ENCODE assay signal across 14 mouse cellular contexts in genomic region chr12:73607381-73608064, GRCm38 (mm10). TPM values are rescaled to one million over a fixed set of nuclear protein-coding genes. Genes with fewer than 3 reads are reported as not detected.
DNase-seq lines count a peak whose midpoint lies in the region; ATAC-seq lines count a peak whose summit lies in the region.
"Had no signal": no experiment of that assay in that cellular context is flagged by ENCODE, and none has a peak within 500 bp of the region (broad histone marks: within the 10 kb centered on the region; RNA-seq: fewer than 3 reads in every experiment).

No protein-coding gene starts in this region.

- 46% methylated on average over 13 of the region's 13 CpGs for WGBS in embryonic facial prominence, embryonic 11.5 days
- WGBS in embryonic facial prominence, embryonic 10.5 days: 54% methylated on average over 13 of the region's 13 CpGs
- 43% methylated on average over 13 of the region's 13 CpGs for WGBS in neural tube, embryonic 12.5 days
- 55% methylated on average over 13 of the region's 13 CpGs for WGBS in neural tube, embryonic 15.5 days
- 52% methylated on average over 13 of the region's 13 CpGs for WGBS in hindbrain, embryonic 12.5 days

- H3K27ac ChIP-seq in embryonic facial prominence, embryonic 11.5 days (replicated peaks; ENCODE audit: low read depth, low read length): no peak overlapping the region
- H3K27ac ChIP-seq in embryonic facial prominence, embryonic 10.5 days (replicated peaks): no peak overlapping the region; the same call in 1 of the 2 replicates
- no peak overlapping the region for H3K27ac ChIP-seq in neural tube, embryonic 12.5 days
- no peak overlapping the region for H3K27ac ChIP-seq in neural tube, embryonic 15.5 days (replicated peaks)
- H3K27ac ChIP-seq in hindbrain, embryonic 12.5 days: peak overlapping the region; percentile 78
- H3K27ac ChIP-seq: liver, embryonic 13.5 days had no signal

- H3K4me1 ChIP-seq in embryonic facial prominence, embryonic 11.5 days (ENCODE audit: control insufficient read depth, insufficient read depth, low read length): no peaks in the 10 kb centered on the region
- H3K4me1 ChIP-seq in embryonic facial prominence, embryonic 10.5 days: peaks cover 22% of the 10 kb centered on the region
- peaks cover 30% of the 10 kb centered on the region for H3K4me1 ChIP-seq in neural tube, embryonic 12.5 days
- peaks cover 20% of the 10 kb centered on the region; the same call in 1 of the 2 replicates for H3K4me1 ChIP-seq in neural tube, embryonic 15.5 days
- H3K4me1 ChIP-seq in hindbrain, embryonic 12.5 days: peaks cover 24% of the 10 kb centered on the region

- no peak overlapping the region for H3K4me2 ChIP-seq in embryonic facial prominence, embryonic 11.5 days (ENCODE audit: low read depth, low read length)
- H3K4me2 ChIP-seq in neural tube, embryonic 12.5 days (replicated peaks): no peak overlapping the region; the same call in 1 of the 2 replicates
- H3K4me2 ChIP-seq in neural tube, embryonic 15.5 days: no peak overlapping the region
- H3K4me2 ChIP-seq in hindbrain, embryonic 12.5 days (replicated peaks): no peak overlapping the region
- H3K4me2 ChIP-seq: liver, embryonic 13.5 days had no signal

- H3K4me3 ChIP-seq in embryonic facial prominence, embryonic 11.5 days (ENCODE audit: low read depth, low read length): no peak overlapping the region
- no peak overlapping the region for H3K4me3 ChIP-seq in embryonic facial prominence, embryonic 10.5 days
- no peak overlapping the region for H3K4me3 ChIP-seq in neural tube, embryonic 12.5 days
- no peak overlapping the region for H3K4me3 ChIP-seq in neural tube, embryonic 15.5 days (replicated peaks)
- H3K4me3 ChIP-seq in hindbrain, embryonic 12.5 days: no peak overlapping the region
- H3K4me3 ChIP-seq: liver, embryonic 13.5 days; megakaryocyte, embryonic 14.5 days had no signal

- no peaks in the 10 kb centered on the region for H3K27me3 ChIP-seq in embryonic facial prominence, embryonic 11.5 days (ENCODE audit: control insufficient read depth, insufficient read depth, low read length)
- no peaks in the 10 kb centered on the region for H3K27me3 ChIP-seq in embryonic facial prominence, embryonic 10.5 days (replicated peaks; ENCODE audit: low read depth, poor library complexity, severe bottlenecking)
- no peaks in the 10 kb centered on the region for H3K27me3 ChIP-seq in neural tube, embryonic 12.5 days (replicated peaks)
- no peaks in the 10 kb centered on the region for H3K27me3 ChIP-seq in neural tube, embryonic 15.5 days (replicated peaks)
- no peaks in the 10 kb centered on the region for H3K27me3 ChIP-seq in hindbrain, embryonic 12.5 days
- H3K27me3 ChIP-seq: liver, embryonic 13.5 days had no signal

- peak; percentile 8 for DNase-seq in embryonic facial prominence, embryonic 11.5 days (ENCODE audit: low spot score)
- no peak for DNase-seq in embryonic facial prominence, embryonic 10.5 days (ENCODE audit: low spot score)
- DNase-seq in retina, embryonic 14.5 days (ENCODE audit: low spot score): peak; percentile 24
- no peak for DNase-seq in adrenal gland, postnatal 10 days
- DNase-seq in right cerebral cortex, postnatal 25 days: no peak
- DNase-seq: gastrocnemius, postnatal 10 days; kidney, adult 11 months; kidney, postnatal 4 days; liver, embryonic 13.5 days had no signal

- H3K36me3 ChIP-seq in embryonic facial prominence, embryonic 11.5 days (replicated peaks; ENCODE audit: control insufficient read depth, insufficient read depth, low read depth, low read length): no peaks in the 10 kb centered on the region
- no peaks in the 10 kb centered on the region for H3K36me3 ChIP-seq in embryonic facial prominence, embryonic 10.5 days (replicated peaks)
- H3K36me3 ChIP-seq in neural tube, embryonic 12.5 days: no peaks in the 10 kb centered on the region
- no peaks in the 10 kb centered on the region for H3K36me3 ChIP-seq in neural tube, embryonic 15.5 days
- no peaks in the 10 kb centered on the region for H3K36me3 ChIP-seq in hindbrain, embryonic 12.5 days
- H3K36me3 ChIP-seq: G1E; liver, embryonic 13.5 days had no signal

- no peak overlapping the region; the same call in 1 of the 2 replicates for H3K9ac ChIP-seq in embryonic facial prominence, embryonic 11.5 days (replicated peaks; ENCODE audit: low read length)
- H3K9ac ChIP-seq in neural tube, embryonic 12.5 days: no peak overlapping the region
- no peak overlapping the region for H3K9ac ChIP-seq in neural tube, embryonic 15.5 days (replicated peaks)
- 0 out of 2 replicates have a peak overlapping the region, but pooled peaks have one; percentile 13 for H3K9ac ChIP-seq in hindbrain, embryonic 12.5 days
- H3K9ac ChIP-seq: liver, embryonic 13.5 days had no signal

- 0 out of 2 replicates have a peak, but pooled peaks have one; percentile 29 for ATAC-seq in embryonic facial prominence, embryonic 11.5 days (replicated peaks; ENCODE audit: insufficient number of reproducible peaks, low FRiP score, low TSS enrichment, low read depth)
- ATAC-seq in neural tube, embryonic 12.5 days (ENCODE audit: low FRiP score, low read depth): peak; percentile 57
- no peak for ATAC-seq in neural tube, embryonic 15.5 days (ENCODE audit: low FRiP score)
- ATAC-seq in hindbrain, embryonic 12.5 days (ENCODE audit: low FRiP score): peak; percentile 57

- no peaks in the 10 kb centered on the region for H3K9me3 ChIP-seq in embryonic facial prominence, embryonic 11.5 days (replicated peaks; ENCODE audit: control insufficient read depth, low read length)
- H3K9me3 ChIP-seq in embryonic facial prominence, embryonic 10.5 days: no peaks in the 10 kb centered on the region
- H3K9me3 ChIP-seq in neural tube, embryonic 12.5 days: no peaks in the 10 kb centered on the region
- no peaks in the 10 kb centered on the region for H3K9me3 ChIP-seq in neural tube, embryonic 15.5 days (replicated peaks)
- no peaks in the 10 kb centered on the region for H3K9me3 ChIP-seq in hindbrain, embryonic 12.5 days (replicated peaks)
- H3K9me3 ChIP-seq: liver, embryonic 13.5 days; megakaryocyte, embryonic 14.5 days had no signal

RNA-seq across cellular contexts. Expression of gene Prkch, which starts 22.9 kb away (rescaled TPM):
- polyA plus RNA-seq in embryonic facial prominence, embryonic 11.5 days (2014; fragmentation: Nextera tagmentation; extraction: Ambion mirVana): 11.6 TPM in 2 replicates
- 6.7 and 6.9 TPM in 2 replicates for polyA plus RNA-seq in embryonic facial prominence, embryonic 10.5 days (2016; fragmentation: Nextera tagmentation; extraction: Ambion mirVana)
- 14.3 and 14.5 TPM in 2 replicates for polyA plus RNA-seq in neural tube, embryonic 12.5 days (2016; fragmentation: Nextera tagmentation; extraction: Ambion mirVana)
- polyA plus RNA-seq in neural tube, embryonic 15.5 days (2015; fragmentation: Nextera tagmentation; extraction: Ambion mirVana): 9.2 and 15.5 TPM in 2 replicates
- 11.0 TPM in 2 replicates for polyA plus RNA-seq in hindbrain, embryonic 12.5 days (2016; fragmentation: Nextera tagmentation; extraction: Ambion mirVana)
- total RNA-seq in adrenal gland, postnatal 10 days (2021): 10 to 100 TPM; 21.7 to 25.6 TPM
- polyA plus RNA-seq: G1E had no signal

Comparison
In these comparisons a context has a peak if more than half of its experiments do, and no peak if none do; other contexts are left out.
1. DNase-seq: peak in embryonic facial prominence, embryonic 11.5 days (single experiment) and retina, embryonic 14.5 days (single experiment); none in embryonic facial prominence, embryonic 10.5 days (single experiment), adrenal gland, postnatal 10 days (single experiment) and right cerebral cortex, postnatal 25 days (single experiment).